Mouse (Mus musculus): ENCODE results near the gene Cdkl3. TPM values are rescaled to one million over a fixed set of nuclear protein-coding genes. Genes with fewer than 3 reads are reported as not detected.

Gene Cdkl3
- total and polyA plus RNA-seq, 2 experiments from 2014 or later = 35.5 to 40.4 TPM

- 69% methylated on average over 14 of the region's 14 CpGs for WGBS
- H3K36me3 ChIP-seq (ENCODE audit: insufficient read depth) = no peaks in the 10 kb centered on the region
- H3K27me3 ChIP-seq (ENCODE audit: insufficient read depth, low read length) = no peaks in the 10 kb centered on the region
- no peak for TF ChIP-seq CTCF (IDR thresholded peaks at IDR 0.05; ENCODE audit: low read depth)
- ATAC-seq (no peak), DNase-seq (no peak)
- no peaks in the 10 kb centered on the region for H3K4me1 ChIP-seq (ENCODE audit: insufficient read depth)
- no peak overlapping the region for H3K9ac ChIP-seq
- H3K9me3 ChIP-seq (ENCODE audit: low read length) = no peaks in the 10 kb centered on the region
- no peak overlapping the region for H3K4me2 ChIP-seq (ENCODE audit: low read depth)
- no peak overlapping the region for H3K4me3 ChIP-seq (ENCODE audit: low read depth, low read length)
- H3K27ac ChIP-seq (ENCODE audit: low read depth, low read length) = no peak overlapping the region
Observed at GRCm38 (mm10) chr11:52074626-52075470, 70.8 kb downstream of the Cdkl3 start.

- TF ChIP-seq CTCF (IDR thresholded peaks at IDR 0.05; ENCODE audit: low read depth) = no peak
- H3K27ac ChIP-seq (ENCODE audit: low read depth, low read length) = no peak overlapping the region
- H3K27me3 ChIP-seq (ENCODE audit: insufficient read depth, low read length) = no peaks in the 10 kb centered on the region
- no peak overlapping the region for H3K9ac ChIP-seq
- H3K36me3 ChIP-seq (ENCODE audit: insufficient read depth) = no peaks in the 10 kb centered on the region
- no peak overlapping the region for H3K4me3 ChIP-seq (ENCODE audit: low read depth, low read length)
- H3K9me3 ChIP-seq (ENCODE audit: low read length) = no peaks in the 10 kb centered on the region
- ATAC-seq (no peak), DNase-seq (no peak)
- H3K4me1 ChIP-seq (ENCODE audit: insufficient read depth) = no peaks in the 10 kb centered on the region
- WGBS = 81% methylated on average over 19 of the region's 19 CpGs
- H3K4me2 ChIP-seq (ENCODE audit: low read depth) = no peak overlapping the region
Observed at GRCm38 (mm10) chr11:52075794-52076633, 72.0 kb downstream of the Cdkl3 start.

GRCm38 (mm10) chr11:52076742-52077352 lies 72.8 kb downstream of the Cdkl3 start:
- H3K36me3 ChIP-seq (ENCODE audit: insufficient read depth) = no peaks in the 10 kb centered on the region
- WGBS = 85% methylated on average over 6 of the region's 6 CpGs
- H3K27ac ChIP-seq (ENCODE audit: low read depth, low read length) = no peak overlapping the region
- no peak overlapping the region for H3K9ac ChIP-seq
- H3K4me2 ChIP-seq (ENCODE audit: low read depth) = no peak overlapping the region
- DNase-seq = no peak
- no peak for TF ChIP-seq CTCF (IDR thresholded peaks at IDR 0.05; ENCODE audit: low read depth)
- H3K4me3 ChIP-seq (ENCODE audit: low read depth, low read length) = no peak overlapping the region
- H3K9me3 ChIP-seq (ENCODE audit: low read length) = no peaks in the 10 kb centered on the region
- no peak for ATAC-seq
- H3K27me3 ChIP-seq (ENCODE audit: insufficient read depth, low read length) = no peaks in the 10 kb centered on the region
- no peaks in the 10 kb centered on the region for H3K4me1 ChIP-seq (ENCODE audit: insufficient read depth)

- DNase-seq (no peak), ATAC-seq (no peak)
- Histone ChIP-seq H3K27ac (ENCODE audit: low read depth, low read length) (no peak overlapping the region), H3K9me3 (ENCODE audit: low read length) (no peaks in the 10 kb centered on the region), H3K4me3 (ENCODE audit: low read depth, low read length) (no peak overlapping the region), H3K36me3 (ENCODE audit: insufficient read depth) (no peaks in the 10 kb centered on the region), H3K4me1 (ENCODE audit: insufficient read depth) (no peaks in the 10 kb centered on the region), H3K27me3 (ENCODE audit: insufficient read depth, low read length) (no peaks in the 10 kb centered on the region), H3K4me2 (ENCODE audit: low read depth) (no peak overlapping the region), H3K9ac (no peak overlapping the region)
- WGBS = 84% methylated on average over 4 of the region's 4 CpGs
- TF ChIP-seq CTCF (IDR thresholded peaks at IDR 0.05; ENCODE audit: low read depth) = no peak
Observed at GRCm38 (mm10) chr11:52077939-52078338, 73.9 kb downstream of the Cdkl3 start.

- no peaks in the 10 kb centered on the region for H3K27me3 ChIP-seq (ENCODE audit: insufficient read depth, low read length)
- H3K9me3 ChIP-seq (ENCODE audit: low read length) = no peaks in the 10 kb centered on the region
- TF ChIP-seq CTCF (IDR thresholded peaks at IDR 0.05; ENCODE audit: low read depth) = no peak
- no peaks in the 10 kb centered on the region for H3K36me3 ChIP-seq (ENCODE audit: insufficient read depth)
- no peak overlapping the region for H3K9ac ChIP-seq
- 14% methylated on average over 5 of the region's 5 CpGs for WGBS
- H3K4me1 ChIP-seq (ENCODE audit: insufficient read depth) = no peaks in the 10 kb centered on the region
- no peak overlapping the region for H3K4me3 ChIP-seq (ENCODE audit: low read depth, low read length)
- no peak overlapping the region for H3K27ac ChIP-seq (ENCODE audit: low read depth, low read length)
- ATAC-seq = peak; percentile 56
- H3K4me2 ChIP-seq (ENCODE audit: low read depth) = no peak overlapping the region
- peak; percentile 11 for DNase-seq
Observed at GRCm38 (mm10) chr11:52079978-52080377, 76.0 kb downstream of the Cdkl3 start.

- Histone ChIP-seq H3K27me3 (ENCODE audit: insufficient read depth, low read length) (no peaks in the 10 kb centered on the region), H3K4me1 (ENCODE audit: insufficient read depth) (peaks cover 3% of the 10 kb centered on the region), H3K4me2 (ENCODE audit: low read depth) (no peak overlapping the region), H3K9ac (no peak overlapping the region), H3K4me3 (ENCODE audit: low read depth, low read length) (no peak overlapping the region), H3K9me3 (ENCODE audit: low read length) (no peaks in the 10 kb centered on the region), H3K36me3 (ENCODE audit: insufficient read depth) (no peaks in the 10 kb centered on the region), H3K27ac (ENCODE audit: low read depth, low read length) (no peak overlapping the region)
- 92% methylated on average over 2 of the region's 2 CpGs for WGBS
- no peak for ATAC-seq
- DNase-seq = no peak
- TF ChIP-seq CTCF (IDR thresholded peaks at IDR 0.05; ENCODE audit: low read depth) = no peak
Observed at GRCm38 (mm10) chr11:52080656-52081055, 76.6 kb downstream of the Cdkl3 start.
